Mouse (Mus musculus) MEL (cell line): ENCODE data around the gene Ap2m1.

Source experiments
- CTCF ChIP-seq, 3 experiments: IDR thresholded peaks in 2 of 3; conservative IDR thresholded peaks in 1 of 3; 2 replicates each; pipeline ENCODE4 v1.5.1; 2011 to 2012; ENCODE audit warnings: low read length in 3 of 3, low read depth in 2 of 3, mild to moderate bottlenecking in 2 of 3, improper control_type of control experiment in 1 of 3, inconsistent platforms in 1 of 3, mixed read lengths in 1 of 3, moderate library complexity in 1 of 3; ENCODE audit not compliant: control insufficient read depth in 1 of 3, insufficient read depth in 1 of 3, poor library complexity in 1 of 3, severe bottlenecking in 1 of 3
- POLR2A ChIP-seq, 2 experiments: IDR thresholded peaks; 2 replicates each; pipeline ENCODE4 v1.6.1; 2011 to 2012; ENCODE audit warnings: low read length in 2 of 2, mild to moderate bottlenecking in 2 of 2, control low read depth in 1 of 2, improper control_type of control experiment in 1 of 2, low read depth in 1 of 2, moderate library complexity in 1 of 2; ENCODE audit not compliant: control insufficient read depth in 1 of 2, insufficient read depth in 1 of 2, poor library complexity in 1 of 2
- POLR2AphosphoS5 ChIP-seq: IDR thresholded peaks from 2 replicates; pipeline ENCODE4 v1.6.1; 2012; ENCODE audit warnings: low read depth, borderline replicate concordance, mild to moderate bottlenecking, inconsistent platforms, low read length, moderate library complexity, mixed read lengths

DNA sequence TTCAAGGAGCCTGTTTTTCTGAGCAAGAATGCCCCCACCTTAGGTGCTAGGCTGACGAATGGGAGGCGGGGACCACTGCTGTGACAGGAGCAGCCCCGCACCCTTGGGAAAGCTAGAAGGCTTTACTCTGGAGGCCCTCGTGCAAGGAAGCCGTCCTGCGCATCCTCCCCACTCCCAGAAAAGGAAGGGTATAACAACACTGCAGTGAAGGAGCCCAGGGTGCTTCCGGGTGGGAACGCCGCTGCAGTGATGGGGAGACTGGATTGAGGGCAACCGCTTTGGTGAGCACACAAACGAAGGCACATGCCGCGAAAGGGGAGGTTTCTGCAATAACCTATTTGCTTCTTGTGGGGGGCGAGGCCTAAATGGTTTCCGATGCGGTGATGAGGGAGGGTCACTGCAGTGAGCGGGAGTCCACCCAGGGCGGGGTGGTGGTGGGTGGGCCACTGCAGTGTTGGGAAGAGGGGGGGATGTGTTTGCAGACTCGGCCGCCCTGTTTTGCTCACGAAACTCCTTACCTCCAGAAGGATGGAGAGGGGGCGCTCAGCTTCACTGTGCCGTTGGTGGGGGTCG lies 54.2 kb downstream of the Ap2m1 start, which contains the start of gene Vwa5b2:
- TF ChIP-seq POLR2A (IDR thresholded peaks at IDR 0.05; ENCODE audit: control insufficient read depth in 1 of 2, insufficient read depth in 1 of 2, low read depth in 1 of 2, low read length in 2 of 2, poor library complexity in 1 of 2), result no peak
- TF ChIP-seq POLR2AphosphoS5, result no peak
- TF ChIP-seq CTCF (IDR thresholded peaks at IDR 0.05 in 2 of 3, conservative IDR thresholded peaks at IDR 0.05 in 1 of 3; ENCODE audit: control insufficient read depth in 1 of 3, insufficient read depth in 1 of 3, low read depth in 2 of 3, low read length in 3 of 3, poor library complexity in 1 of 3, severe bottlenecking in 1 of 3), result no peak
